ENCODE assay signal across 7 mouse cellular contexts in genomic region chr3:135211805-135212657, GRCm38 (mm10). TPM values are rescaled to one million over a fixed set of nuclear protein-coding genes. Genes with fewer than 3 reads are reported as not detected.
DNase-seq lines count a peak whose midpoint lies in the region; ATAC-seq lines count a peak whose summit lies in the region.

Gene Cenpe, plus strand, starts transcription at chr3:135212537.

- intact Hi-C loops in gastrocnemius, postnatal 36 days (cut with DNase I) = no loop called here
- intact Hi-C loops in left cerebral cortex, postnatal 25 days (cut with DNase I) = loop anchor here (5.0 kb wide), 1 partner anchor 1900 kb away; the partner anchor contains the start of gene Ppa2

- H3K9me3 ChIP-seq in intestine, embryonic 15.5 days = no peaks in the 10 kb centered on the region
- no peaks in the 10 kb centered on the region for H3K9me3 ChIP-seq in midbrain, embryonic 10.5 days (replicated peaks)

- peaks cover 9% of the 10 kb centered on the region for H3K36me3 ChIP-seq in intestine, embryonic 15.5 days
- peaks cover 26% of the 10 kb centered on the region for H3K36me3 ChIP-seq in midbrain, embryonic 10.5 days

- H3K27ac ChIP-seq in intestine, embryonic 15.5 days = peak within 1 kb of the TSS; percentile 70
- peak within 1 kb of the TSS; percentile 94 for H3K27ac ChIP-seq in midbrain, embryonic 10.5 days (replicated peaks)

- ATAC-seq in intestine, embryonic 15.5 days = peak; percentile 95

- H3K4me3 ChIP-seq in intestine, embryonic 15.5 days (replicated peaks) = peak within 1 kb of the TSS; percentile 91
- H3K4me3 ChIP-seq in midbrain, embryonic 10.5 days = peak within 1 kb of the TSS; percentile 97

- peak; percentile 92 for DNase-seq in adrenal gland, adult 2 months
- peak; percentile 93 for DNase-seq in embryo, embryonic 11.5 days (ENCODE audit: low read depth, low spot score)
- peak; percentile 80 to 86 for DNase-seq in gastrocnemius, postnatal 36 days
- DNase-seq in left cerebral cortex, postnatal 25 days (ENCODE audit: low spot score in 2 of 2) = peak; percentile 83 to 85
- peak; percentile 94 for DNase-seq in midbrain, embryonic 10.5 days (ENCODE audit: low spot score)
- DNase-seq in right cerebral cortex, postnatal 4 days = peak; percentile 92

- 2% methylated on average over 29 of the region's 29 CpGs for WGBS in intestine, embryonic 15.5 days
- 7% methylated on average over 29 of the region's 29 CpGs for WGBS in midbrain, embryonic 10.5 days

- peaks cover 8% of the 10 kb centered on the region for H3K4me1 ChIP-seq in intestine, embryonic 15.5 days (replicated peaks)
- peaks cover 24% of the 10 kb centered on the region for H3K4me1 ChIP-seq in midbrain, embryonic 10.5 days

- no peaks in the 10 kb centered on the region for H3K27me3 ChIP-seq in intestine, embryonic 15.5 days (replicated peaks)
- H3K27me3 ChIP-seq in midbrain, embryonic 10.5 days (ENCODE audit: low read depth, poor library complexity, severe bottlenecking) = no peaks in the 10 kb centered on the region

- H3K4me2 ChIP-seq in intestine, embryonic 15.5 days (replicated peaks) = peak within 1 kb of the TSS; percentile 66

- H3K9ac ChIP-seq in intestine, embryonic 15.5 days = peak within 1 kb of the TSS; percentile 79

RNA-seq across cellular contexts. Expression of gene Cenpe, which starts in this region (rescaled TPM):
- 1 to 10 TPM; 1.4 to 2.1 TPM for total RNA-seq in adrenal gland, adult 2 months (2021)
- polyA plus RNA-seq in adrenal gland, adult 2 months (2012; rRNA removed) = 0.16 and 0.42 TPM in 2 replicates
- total RNA-seq in gastrocnemius, postnatal 36 days (2021) = under 1 TPM; 0.27 to 0.43 TPM
- polyA plus RNA-seq in intestine, embryonic 15.5 days (2015; fragmentation: Nextera tagmentation; extraction: Ambion mirVana) = 20.3 and 23.5 TPM in 2 replicates
- 1 to 10 TPM in 1 of 2 experiments, under 1 TPM in 1; 0.71 to 1.3 TPM for total RNA-seq in left cerebral cortex, postnatal 25 days (2021)
- 34.8 and 37.7 TPM in 2 replicates for polyA plus RNA-seq in midbrain, embryonic 10.5 days (2016; fragmentation: Nextera tagmentation; extraction: Ambion mirVana)

Comparison
In these comparisons a context has a peak if more than half of its experiments do, and no peak if none do; other contexts are left out.
1. Peak in every context shown above with its lines: DNase-seq, ATAC-seq, H3K4me3 ChIP-seq and H3K27ac ChIP-seq.
2. RNA of gene Cenpe (polyA plus RNA-seq): 34.8 to 37.7 TPM in midbrain, embryonic 10.5 days and 20.3 to 23.5 TPM in intestine, embryonic 15.5 days; 0.16 to 0.42 TPM in adrenal gland, adult 2 months; every median in the first group is over 10 times any median in the second.
3. Peak in DNase-seq in gastrocnemius, postnatal 36 days; RNA of the gene not detected or under 1 TPM.